In genomic region chr10:75935680-75936541, GRCm38 (mm10) we compare ENCODE assay signal across 8 mouse cellular contexts. TPM values are rescaled to one million over a fixed set of nuclear protein-coding genes. Genes with fewer than 3 reads are reported as not detected.
DNase-seq lines count a peak whose midpoint lies in the region; ATAC-seq lines count a peak whose summit lies in the region.

TSS of gene Mmp11 (minus strand) at chr10:75936496.

- peak; percentile 58 for DNase-seq in T-cell, adult 2 months (ENCODE audit: low spot score)
- DNase-seq in cerebellum, postnatal 10 days: peak; percentile 86 to 87
- DNase-seq in frontal cortex, postnatal 14 days (ENCODE audit: low spot score in 2 of 2): peak; percentile 57 to 66
- DNase-seq in layer of hippocampus, postnatal 14 days (ENCODE audit: low spot score in 2 of 2): peak; percentile 65 to 73
- peak; percentile 69 for DNase-seq in lung, postnatal 14 days
- peak; percentile 90 for DNase-seq in retina, embryonic 14.5 days (ENCODE audit: low spot score)
- DNase-seq in thymus, postnatal 25 days: peak; percentile 58

- H3K9ac ChIP-seq in hindbrain, embryonic 13.5 days: peak within 1 kb of the TSS; percentile 75

- peak within 1 kb of the TSS; percentile 71; the same call in 1 of the 2 replicates for H3K27ac ChIP-seq in hindbrain, embryonic 13.5 days

- H3K9me3 ChIP-seq in hindbrain, embryonic 13.5 days: no peaks in the 10 kb centered on the region

- peaks cover 51% of the 10 kb centered on the region for H3K4me1 ChIP-seq in hindbrain, embryonic 13.5 days (replicated peaks)

- peaks cover 61% of the 10 kb centered on the region for H3K27me3 ChIP-seq in hindbrain, embryonic 13.5 days

- peak; percentile 71 for ATAC-seq in hindbrain, embryonic 13.5 days (ENCODE audit: low FRiP score)

- no peaks in the 10 kb centered on the region for H3K36me3 ChIP-seq in hindbrain, embryonic 13.5 days

- H3K4me2 ChIP-seq in hindbrain, embryonic 13.5 days: peak within 1 kb of the TSS; percentile 90

- peak within 1 kb of the TSS; percentile 57 for H3K4me3 ChIP-seq in hindbrain, embryonic 13.5 days

- WGBS in hindbrain, embryonic 13.5 days: 2% methylated on average over 51 of the region's 51 CpGs

RNA-seq across cellular contexts. Expression of gene Mmp11, which starts in this region (rescaled TPM):
- polyA plus RNA-seq in hindbrain, embryonic 13.5 days (2015; fragmentation: Nextera tagmentation; extraction: Ambion mirVana): 26.8 and 34.9 TPM in 2 replicates
- 1 to 10 TPM; 2.3 to 3.3 TPM for total RNA-seq in layer of hippocampus, postnatal 14 days (2021)

Comparison
In these comparisons a context has a peak if more than half of its experiments do, and no peak if none do; other contexts are left out.
1. Peak in every context shown above with its lines: DNase-seq, ATAC-seq, H3K4me3 ChIP-seq and H3K27ac ChIP-seq.